Mouse (Mus musculus) stomach, postnatal 0 days (tissue): ENCODE results near the gene Gabrr3. TPM values are rescaled to one million over a fixed set of nuclear protein-coding genes. Genes with fewer than 3 reads are reported as not detected.

Experiments used
- ATAC-seq: fragments of 200-750 bp; cut with Nextera tagmentation; 2 replicates; pipeline ENCODE4 v1.8.0; 2017; ENCODE audit not compliant: low FRiP score, low TSS enrichment
- DNase-seq: peaks from one replicate; pipeline ENCODE4 v3.0.0-alpha.2; 2016; ENCODE audit warnings: low spot score
- H3K27ac ChIP-seq: fragments of 300-500 bp; sonication (generic); replicated peaks from 2 replicates; pipeline ENCODE4 v1.5.1; 2014; ENCODE audit warnings: mild to moderate bottlenecking, control low read depth
- H3K27me3 ChIP-seq: fragments of 300-500 bp; sonication (generic); 2 replicates; pipeline ENCODE4 v1.6.1; 2014; ENCODE audit warnings: low read length; ENCODE audit not compliant: control insufficient read depth, insufficient read depth
- H3K36me3 ChIP-seq: fragments of 300-500 bp; sonication (generic); 2 replicates; pipeline ENCODE4 v1.6.1; 2014; ENCODE audit warnings: low read length, mixed read lengths; ENCODE audit not compliant: control insufficient read depth, insufficient read depth
- H3K4me1 ChIP-seq: fragments of 300-500 bp; sonication (generic); replicated peaks from 2 replicates; pipeline ENCODE4 v1.6.1; 2014; ENCODE audit warnings: antibody characterized with exemption; ENCODE audit not compliant: control insufficient read depth, insufficient read depth
- H3K4me2 ChIP-seq: fragments of 300-500 bp; sonication (generic); replicated peaks from 2 replicates; pipeline ENCODE4 v1.6.1; 2014; ENCODE audit warnings: low read depth, mild to moderate bottlenecking, control low read depth, moderate library complexity
- H3K4me3 ChIP-seq: fragments of 300-500 bp; sonication (generic); 2 replicates; pipeline ENCODE4 v1.5.1; 2014; ENCODE audit warnings: low read depth, low read length, control low read depth
- H3K9ac ChIP-seq: fragments of 300-500 bp; sonication (generic); 2 replicates; pipeline ENCODE4 v1.6.1; 2014; ENCODE audit warnings: mild to moderate bottlenecking, low read length, control low read depth, mixed read lengths
- H3K9me3 ChIP-seq: fragments of 300-500 bp; sonication (generic); 2 replicates; pipeline ENCODE4 v1.6.1; 2016; ENCODE audit warnings: low read length; ENCODE audit not compliant: control insufficient read depth
- CTCF ChIP-seq: IDR thresholded peaks from 2 replicates; pipeline ENCODE4 v1.5.1; 2016; ENCODE audit warnings: antibody characterized with exemption, low read depth, mild to moderate bottlenecking, moderate library complexity
- EP300 ChIP-seq: optimal IDR thresholded peaks from 2 replicates; pipeline ENCODE3; 2016; ENCODE audit warnings: antibody characterized with exemption
- WGBS: fragments of 180-500 bp; shearing (Covaris S2); extraction: QIAGEN DNeasy Blood & Tissue Kit; methylation state at CpG from one replicate; pipeline ENCODE4 v1.1.7; 2014; 5-methylcytosine and 5-hydroxymethylcytosine counted together
- polyA plus RNA-seq: library from polyadenylated mRNA; unstranded; fragments of >200 nt; fragmentation: Nextera tagmentation; extraction: Ambion mirVana; gene quantifications from 2 replicates; pipeline ENCODE4 v1.2.1, GENCODE M21; 2015

The Gabrr3 gene
- not detected in 2 replicates for polyA plus RNA-seq

GRCm38 (mm10) chr16:59407032-59407431, at the start of gene Gabrr3:
Gene Gabrr3 (plus strand): TSS chr16:59407332.
- Histone ChIP-seq H3K4me2 (no peak within 1 kb of the TSS), H3K36me3 (no peaks in the 10 kb centered on the region), H3K9ac (no peak within 1 kb of the TSS), H3K27ac (no peak within 1 kb of the TSS), H3K27me3 (no peaks in the 10 kb centered on the region), H3K4me3 (no peak within 1 kb of the TSS), H3K4me1 (no peaks in the 10 kb centered on the region), H3K9me3 (no peaks in the 10 kb centered on the region)
- no peak for TF ChIP-seq EP300
- no peak for TF ChIP-seq CTCF
- ATAC-seq (no peak), DNase-seq (no peak)
- 67% methylated on average over 5 of the region's 5 CpGs for WGBS

- Histone ChIP-seq H3K9ac (no peak within 1 kb of the TSS), H3K4me1 (no peaks in the 10 kb centered on the region), H3K27me3 (no peaks in the 10 kb centered on the region), H3K4me2 (no peak within 1 kb of the TSS), H3K9me3 (no peaks in the 10 kb centered on the region), H3K4me3 (no peak within 1 kb of the TSS), H3K27ac (no peak within 1 kb of the TSS), H3K36me3 (no peaks in the 10 kb centered on the region)
- DNase-seq (no peak), ATAC-seq (no peak)
- no peak for TF ChIP-seq CTCF
- TF ChIP-seq EP300 = no peak
- whole genome bisulfite sequencing = 68% methylated on average over 2 of the region's 2 CpGs
Observed at GRCm38 (mm10) chr16:59363893-59364292, 43.2 kb upstream of the Gabrr3 start, which contains the start of gene Olfr209. Gene Olfr209 (minus strand): TSS chr16:59363993.

GRCm38 (mm10) chr16:59393300-59393699, 13.8 kb upstream of the Gabrr3 start:
- no peaks in the 10 kb centered on the region for H3K4me1 ChIP-seq
- WGBS = 44% methylated on average over 3 of the region's 3 CpGs
- H3K36me3 ChIP-seq = no peaks in the 10 kb centered on the region
- TF ChIP-seq CTCF (no peak), EP300 (no peak)
- H3K27ac ChIP-seq = no peak overlapping the region
- no peaks in the 10 kb centered on the region for H3K27me3 ChIP-seq
- no peaks in the 10 kb centered on the region for H3K9me3 ChIP-seq
- H3K4me2 ChIP-seq = no peak overlapping the region
- no peak overlapping the region for H3K4me3 ChIP-seq
- DNase-seq (no peak), ATAC-seq (no peak)
- no peak overlapping the region for H3K9ac ChIP-seq

GRCm38 (mm10) chr16:59401102-59401501, 6.0 kb upstream of the Gabrr3 start:
- H3K4me2 ChIP-seq = no peak overlapping the region
- WGBS = 66% methylated on average over 7 of the region's 7 CpGs
- ATAC-seq = no peak

GRCm38 (mm10) chr16:59401985-59402384, 5.1 kb upstream of the Gabrr3 start:
- no peaks in the 10 kb centered on the region for H3K36me3 ChIP-seq
- H3K9ac ChIP-seq = no peak overlapping the region
- WGBS = 85% methylated on average over 4 of the region's 4 CpGs
- no peak for DNase-seq
- no peak for ATAC-seq
- no peak for TF ChIP-seq CTCF
- no peaks in the 10 kb centered on the region for H3K27me3 ChIP-seq
- no peak overlapping the region for H3K27ac ChIP-seq
- H3K9me3 ChIP-seq = no peaks in the 10 kb centered on the region
- no peak overlapping the region for H3K4me2 ChIP-seq
- H3K4me1 ChIP-seq = no peaks in the 10 kb centered on the region
- H3K4me3 ChIP-seq = no peak overlapping the region

More at GRCm38 (mm10) chr16:59401102-59401501, 6.0 kb upstream of the Gabrr3 start:
- DNase-seq = no peak
- H3K4me1 ChIP-seq = no peaks in the 10 kb centered on the region
- H3K36me3 ChIP-seq = no peaks in the 10 kb centered on the region
- peak; percentile 45; the same call in 1 of the 2 replicates for TF ChIP-seq CTCF
- no peak for TF ChIP-seq EP300
- no peak overlapping the region for H3K9ac ChIP-seq
- H3K4me3 ChIP-seq = no peak overlapping the region
- H3K27me3 ChIP-seq = no peaks in the 10 kb centered on the region
- H3K9me3 ChIP-seq = no peaks in the 10 kb centered on the region
- H3K27ac ChIP-seq = no peak overlapping the region

- H3K4me1 ChIP-seq = no peaks in the 10 kb centered on the region
- ATAC-seq (no peak), DNase-seq (no peak)
- no peak overlapping the region for H3K27ac ChIP-seq
- no peak overlapping the region for H3K4me3 ChIP-seq
- WGBS = 9% methylated on average over 4 of the region's 4 CpGs
- H3K4me2 ChIP-seq = no peak overlapping the region
- no peak for TF ChIP-seq EP300
- TF ChIP-seq CTCF = peak; percentile 84
- H3K36me3 ChIP-seq = no peaks in the 10 kb centered on the region
- H3K9me3 ChIP-seq = no peaks in the 10 kb centered on the region
- H3K27me3 ChIP-seq = no peaks in the 10 kb centered on the region
- H3K9ac ChIP-seq = no peak overlapping the region
Observed at GRCm38 (mm10) chr16:59403684-59404083, 3.4 kb upstream of the Gabrr3 start.
